Mouse (Mus musculus) inflammation-experienced regulatory T-cells, adult 6 months (primary cell): ENCODE data around the gene Cnih2. TPM values are rescaled to one million over a fixed set of nuclear protein-coding genes. Genes with fewer than 3 reads are reported as not detected.

Experiments used
- ATAC-seq: one replicate; pipeline ENCODE4 v1.8.0; 2017
- polyA plus RNA-seq, 3 experiments: library from polyadenylated mRNA; unstranded; fragments of 100-300 nt; shearing (Covaris generic); gene quantifications; one replicate each; pipeline ENCODE4 v1.2.1; 2017

Cnih2 gene
- polyA plus RNA-seq, 3 experiments from 2014 or later: 0.50 to 0.59 TPM; not detected in 1

- no peak for ATAC-seq
Measured at GRCm38 (mm10) chr19:5067867-5068569, 30.3 kb downstream of the Cnih2 start, which contains the start of gene Cd248. Cd248 (plus strand) TSS chr19:5068078.

GRCm38 (mm10) chr19:5067040-5067799 lies 31.1 kb downstream of the Cnih2 start:
- no peak for ATAC-seq

- ATAC-seq: no peak
Measured at GRCm38 (mm10) chr19:5065104-5065503, 33.2 kb downstream of the Cnih2 start.

DNA sequence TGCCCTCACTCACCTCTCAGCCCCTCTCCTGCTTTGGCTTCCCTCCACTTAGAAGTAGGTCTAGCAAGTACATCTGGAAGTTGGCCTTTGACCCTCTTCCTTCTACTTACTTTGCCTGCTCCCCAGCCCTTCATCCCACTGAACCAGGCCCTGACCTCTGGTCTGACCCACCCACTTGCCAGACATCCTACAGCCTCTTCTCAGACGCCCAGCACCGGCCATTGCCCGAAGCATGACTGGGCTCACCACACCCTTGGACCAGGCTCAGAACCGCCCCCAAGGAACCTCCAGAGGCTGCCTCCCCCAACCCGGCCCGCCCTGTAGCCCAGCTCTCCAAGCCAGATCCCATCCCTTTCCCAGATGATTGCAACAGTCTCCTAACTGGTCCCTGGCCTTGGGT lies 35.9 kb downstream of the Cnih2 start:
- no peak for ATAC-seq

- no peak for ATAC-seq
Measured at GRCm38 (mm10) chr19:5062041-5062440, 36.3 kb downstream of the Cnih2 start.

DNA sequence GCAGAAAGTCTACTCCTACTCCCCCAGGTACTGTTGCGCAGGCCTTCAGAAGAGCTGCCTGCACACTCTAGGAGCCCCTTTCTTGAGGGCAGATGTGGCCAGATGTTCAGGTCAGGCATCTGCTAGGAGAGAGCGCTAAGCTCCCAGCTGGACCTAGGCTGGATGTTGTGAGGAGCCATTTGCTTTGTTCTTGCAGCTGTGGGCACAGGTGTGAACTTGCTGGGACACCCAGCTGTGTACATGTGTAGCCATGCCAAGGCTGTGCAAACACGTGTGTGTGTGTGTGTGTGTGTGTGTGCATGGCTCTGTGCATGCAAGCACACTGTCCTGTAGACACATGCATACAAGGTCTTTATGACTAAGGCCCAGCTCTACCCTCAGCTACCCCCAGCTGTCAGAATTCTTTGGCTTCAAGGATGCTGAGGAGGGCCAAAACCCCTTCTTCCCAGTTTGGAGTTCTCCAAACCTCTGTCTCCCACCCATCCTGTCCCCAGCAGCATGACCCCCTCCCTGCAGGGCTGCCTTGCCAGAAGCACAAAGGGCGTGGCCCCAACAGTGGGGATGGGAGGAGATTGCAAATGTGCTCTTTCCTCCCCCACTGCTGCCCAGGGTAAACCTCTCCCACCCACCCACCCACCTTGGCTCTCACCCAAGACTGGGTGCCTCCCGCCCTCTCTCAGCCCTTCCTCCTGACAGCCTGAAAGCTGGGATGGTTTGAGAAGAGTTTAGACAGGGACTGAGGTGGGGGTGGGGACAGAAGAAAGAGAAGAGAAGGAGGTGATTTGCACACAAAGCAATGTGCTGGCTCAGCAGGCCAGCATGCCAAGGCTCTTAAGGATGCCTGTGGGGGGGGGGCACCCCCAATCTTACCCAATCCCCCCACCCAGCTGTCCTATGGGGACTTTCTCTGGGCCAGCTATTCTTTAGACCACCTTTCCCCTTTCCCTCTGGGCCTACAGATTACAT lies 37.7 kb downstream of the Cnih2 start:
- ATAC-seq: no peak

GRCm38 (mm10) chr19:5058801-5059771 lies 39.2 kb downstream of the Cnih2 start:
- no peak for ATAC-seq

DNA sequence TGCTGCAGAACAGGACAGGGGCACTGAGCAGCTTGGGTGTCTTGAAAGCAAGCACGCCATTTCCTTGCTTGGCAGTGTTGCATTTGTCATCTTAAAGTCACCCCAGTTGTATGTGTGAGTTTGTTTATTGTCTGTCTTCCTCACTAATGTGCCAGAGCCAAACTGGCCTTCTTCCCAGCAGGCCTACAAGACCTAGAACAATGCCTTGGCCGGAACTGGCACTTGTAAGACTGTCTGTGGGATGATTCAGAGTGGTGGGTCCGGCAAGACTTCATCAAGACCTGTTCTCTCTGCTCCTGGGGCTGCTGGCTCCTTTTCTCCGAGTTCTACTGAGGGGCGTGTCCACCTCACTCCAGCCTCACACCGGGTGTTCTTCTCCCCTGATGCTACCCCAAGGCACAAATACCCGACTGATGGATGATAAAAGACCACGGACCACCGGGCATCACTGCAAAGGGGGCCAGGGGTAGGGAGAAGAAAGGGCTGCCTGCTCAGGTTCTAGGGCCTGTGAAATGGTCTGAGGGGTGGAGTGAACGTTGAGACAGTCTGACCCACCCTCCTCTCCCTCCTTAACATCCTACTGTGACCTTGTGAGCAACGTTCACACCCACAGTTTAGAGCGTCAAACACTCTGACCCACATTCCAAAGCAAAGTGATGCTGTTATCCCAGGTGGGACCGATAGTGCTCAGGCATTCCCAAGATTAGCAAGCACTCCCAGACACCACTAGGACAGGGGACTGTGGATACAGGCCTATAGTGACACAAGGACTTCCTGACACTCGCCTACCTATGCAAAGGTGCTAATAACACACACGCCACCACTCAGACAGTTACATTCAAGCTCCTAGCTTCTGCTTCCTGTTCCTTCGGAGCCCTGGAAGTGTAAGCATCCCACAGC lies 40.2 kb downstream of the Cnih2 start:
- ATAC-seq: no peak

- ATAC-seq: no peak
Measured at GRCm38 (mm10) chr19:5056251-5056650, 42.1 kb downstream of the Cnih2 start.

GRCm38 (mm10) chr19:5053909-5054308 lies 44.4 kb downstream of the Cnih2 start:
- no peak for ATAC-seq

- ATAC-seq: no peak
Measured at GRCm38 (mm10) chr19:5052853-5053252, 45.5 kb downstream of the Cnih2 start.

DNA sequence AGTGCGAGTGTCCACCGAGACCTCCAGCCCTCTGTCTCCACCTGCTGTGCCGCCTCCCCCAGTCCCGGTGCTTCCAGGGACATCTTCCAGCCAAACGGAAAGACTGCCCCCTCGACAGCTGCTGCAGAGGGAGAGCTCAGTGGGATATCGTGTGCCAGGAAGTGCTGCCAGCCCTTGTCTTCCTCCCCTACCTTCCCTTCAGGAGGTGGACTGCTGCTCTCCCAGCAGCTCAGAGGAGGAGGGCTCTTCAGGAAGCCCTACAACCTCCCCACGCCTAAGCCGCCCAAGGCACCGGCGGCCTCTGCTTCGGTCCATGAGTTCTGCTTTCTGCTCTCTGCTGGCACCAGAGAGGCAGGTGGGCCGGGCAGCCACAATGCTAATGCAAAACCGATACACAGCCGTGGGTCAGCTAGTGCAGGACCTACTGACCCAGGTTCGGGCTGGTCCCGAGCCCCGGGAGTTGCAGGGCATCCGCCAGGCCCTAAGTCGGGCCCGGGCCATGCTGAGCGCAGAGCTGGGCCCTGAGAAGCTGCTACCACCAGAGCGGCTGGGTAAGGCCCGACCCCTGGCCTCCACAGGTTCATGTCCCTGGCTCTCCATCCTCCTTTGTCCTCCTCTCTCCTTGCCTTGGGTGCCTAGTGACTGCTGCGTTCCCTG lies 46.0 kb downstream of the Cnih2 start:
- ATAC-seq: no peak

DNA sequence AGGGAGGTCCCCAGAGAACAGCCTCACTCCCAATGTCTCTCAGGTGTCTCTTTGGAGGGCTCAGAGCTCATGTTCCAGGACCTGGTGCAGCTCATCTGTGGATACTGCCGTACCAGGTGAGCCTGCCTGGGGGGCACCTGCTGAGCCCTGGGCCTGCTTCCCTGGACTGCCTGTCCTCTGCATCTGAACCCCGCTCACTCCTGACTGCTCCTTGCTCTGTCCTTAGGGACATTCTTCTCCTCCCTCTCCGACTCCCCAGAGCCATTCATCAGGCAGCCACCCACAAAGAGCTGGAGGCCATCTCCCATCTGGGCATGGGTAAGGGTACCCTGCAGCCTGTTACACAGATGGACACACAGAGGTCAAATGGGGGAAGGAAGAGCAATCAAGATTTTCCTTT lies 46.8 kb downstream of the Cnih2 start:
- ATAC-seq: no peak

- no peak for ATAC-seq
Measured at GRCm38 (mm10) chr19:5051031-5051430, 47.3 kb downstream of the Cnih2 start.

- ATAC-seq: peak; percentile 48
Measured at GRCm38 (mm10) chr19:5050047-5050905, 48.0 kb downstream of the Cnih2 start, which contains the start of gene Rin1. Rin1 (plus strand) TSS chr19:5050481.

GRCm38 (mm10) chr19:5049325-5049724 lies 49.0 kb downstream of the Cnih2 start:
- no peak for ATAC-seq

- no peak for ATAC-seq
Measured at GRCm38 (mm10) chr19:5048138-5049056, 49.9 kb downstream of the Cnih2 start.

DNA sequence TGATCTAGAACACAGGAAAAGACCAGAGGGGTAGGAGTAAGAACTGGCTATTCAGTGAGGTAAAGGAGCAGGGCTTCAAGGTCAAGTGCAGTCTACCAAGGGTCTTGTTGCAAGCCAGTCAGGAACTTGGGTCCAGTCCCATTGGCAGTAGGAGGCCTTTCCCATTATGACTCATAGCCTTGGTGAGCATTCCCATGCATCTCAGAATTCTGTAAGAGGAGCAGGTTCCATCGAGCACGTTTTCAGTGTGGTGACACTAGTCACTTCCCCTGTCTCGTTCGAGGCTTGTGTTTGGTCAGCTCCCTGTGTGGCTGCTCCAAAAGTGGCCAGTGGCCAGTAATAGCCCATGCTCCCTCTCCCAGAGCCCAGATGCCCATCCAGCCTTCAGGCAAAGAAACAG lies 52.8 kb downstream of the Cnih2 start:
- ATAC-seq: no peak
